Mouse (Mus musculus) lung, adult 2 months (tissue): ENCODE data around the gene Mettl1. TPM values are rescaled to one million over a fixed set of nuclear protein-coding genes. Genes with fewer than 3 reads are reported as not detected.

Source experiments
- DNase-seq: peaks from one replicate; pipeline ENCODE4 v3.0.0; 2022
- H3K4me1 ChIP-seq: fragments of 200-500 bp; 2 replicates; pipeline ENCODE4 v1.6.1; 2011; ENCODE audit warnings: low read length; ENCODE audit not compliant: control insufficient read depth, insufficient read depth
- H3K4me3 ChIP-seq: fragments of 200-500 bp; replicated peaks from 2 replicates; pipeline ENCODE3; 2011; ENCODE audit warnings: low read depth, mild to moderate bottlenecking, control low read depth, low read length; ENCODE audit errors: extremely low read depth
- CTCF ChIP-seq: fragments of 200-500 bp; IDR thresholded peaks from 2 replicates; pipeline ENCODE4 v1.5.1; 2011; ENCODE audit warnings: mild to moderate bottlenecking, low read length, control low read depth; ENCODE audit not compliant: insufficient read depth
- POLR2A ChIP-seq: fragments of 200-500 bp; IDR thresholded peaks from 2 replicates; pipeline ENCODE4 v1.6.1; 2011; ENCODE audit warnings: low read depth, mild to moderate bottlenecking, control low read depth, low read length, borderline replicate concordance; ENCODE audit errors: extremely low read depth
- WGBS: fragments of 180-500 bp; shearing (Covaris S2); methylation state at CpG from one replicate; pipeline ENCODE4 v1.1.7; 2018; 5-methylcytosine and 5-hydroxymethylcytosine counted together
- polyA plus RNA-seq: library from polyadenylated mRNA; depleted of rRNA; stranded (reverse); fragments of >200 nt; gene quantifications from 2 replicates; pipeline ENCODE4 v1.2.3, GENCODE M21; 2012

Gene Mettl1
- polyA plus RNA-seq, 1 experiment: 14.5 TPM

DNA sequence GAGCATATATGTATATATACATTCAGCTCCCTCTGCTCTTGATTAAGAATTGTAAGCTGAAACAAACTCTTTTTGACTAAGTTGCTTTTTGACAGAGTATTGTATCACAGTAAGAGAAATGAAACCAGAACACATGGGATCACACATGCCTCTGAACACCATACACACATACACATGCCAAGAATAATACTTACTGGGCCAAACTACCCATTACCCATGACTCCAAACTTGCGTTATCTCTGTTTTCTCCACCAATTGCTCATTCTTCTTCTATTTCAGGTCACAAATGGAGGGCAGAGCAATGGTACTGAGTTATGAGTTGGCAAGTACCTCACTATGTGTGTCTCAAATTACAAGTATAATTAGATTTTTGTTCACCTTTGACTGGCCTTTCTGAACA is 32.8 kb downstream of the Mettl1 start:
- TF ChIP-seq POLR2A: no peak
- no peak for TF ChIP-seq CTCF
- WGBS: 85% methylated on average over 1 of the region's 1 CpGs
- no peak for DNase-seq
- peaks cover 7% of the 10 kb centered on the region for H3K4me1 ChIP-seq
- H3K4me3 ChIP-seq: no peak overlapping the region

DNA sequence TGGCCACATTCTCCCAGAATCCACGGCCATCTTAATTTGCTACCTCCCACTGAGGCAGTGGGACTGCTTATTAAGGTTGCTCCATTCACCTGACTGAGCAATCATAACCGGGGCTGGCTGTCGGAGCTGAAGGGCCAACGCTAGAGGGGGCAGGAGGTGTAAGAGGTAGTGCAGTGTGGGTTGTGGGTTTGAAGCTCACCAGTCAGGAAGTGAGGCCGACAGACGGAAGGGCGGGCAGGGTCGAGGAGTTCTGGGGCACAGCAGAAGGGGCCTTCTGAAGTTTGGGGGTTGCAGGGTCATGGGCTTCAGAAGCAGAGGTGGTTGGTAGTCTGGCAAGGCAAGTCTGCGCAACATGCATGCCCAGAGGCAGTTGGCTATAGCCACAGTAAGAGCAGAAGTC is 33.9 kb downstream of the Mettl1 start, which contains the start of gene Agap2:
TSS of gene Agap2 (plus strand) at position 205 of the 400 bp plus-strand sequence.
- no peak for DNase-seq
- 47% methylated on average over 9 of the region's 9 CpGs for WGBS
- TF ChIP-seq POLR2A (no peak), CTCF (0 out of 2 replicates have a peak, but pooled peaks have one; percentile 3)
- Histone ChIP-seq H3K4me3 (peak within 1 kb of the TSS; percentile 57), H3K4me1 (peaks cover 3% of the 10 kb centered on the region)

DNA sequence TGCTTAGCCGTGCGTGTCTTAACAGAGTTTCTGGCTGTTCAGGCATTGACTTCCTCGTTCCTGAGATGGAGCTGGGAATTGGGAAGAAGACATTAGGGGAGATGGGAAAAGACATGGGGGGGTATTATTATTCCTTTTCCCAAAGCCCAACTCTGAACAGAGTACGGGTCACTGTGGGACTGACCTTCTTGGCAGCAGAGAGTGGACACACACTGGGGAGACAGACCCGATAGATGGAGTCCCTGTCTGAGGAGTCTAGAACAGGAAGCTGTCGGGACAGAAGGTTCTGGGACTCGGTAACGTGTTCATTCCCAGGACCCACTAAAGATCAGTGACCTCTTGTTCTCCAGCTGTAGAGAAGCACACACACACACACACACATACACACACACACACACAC is 34.4 kb downstream of the Mettl1 start:
- no peak for TF ChIP-seq POLR2A
- no peak for TF ChIP-seq CTCF
- Histone ChIP-seq H3K4me1 (peaks cover 3% of the 10 kb centered on the region), H3K4me3 (peak overlapping the region; percentile 57)
- DNase-seq: no peak
- WGBS: 50% methylated on average over 8 of the region's 8 CpGs

DNA sequence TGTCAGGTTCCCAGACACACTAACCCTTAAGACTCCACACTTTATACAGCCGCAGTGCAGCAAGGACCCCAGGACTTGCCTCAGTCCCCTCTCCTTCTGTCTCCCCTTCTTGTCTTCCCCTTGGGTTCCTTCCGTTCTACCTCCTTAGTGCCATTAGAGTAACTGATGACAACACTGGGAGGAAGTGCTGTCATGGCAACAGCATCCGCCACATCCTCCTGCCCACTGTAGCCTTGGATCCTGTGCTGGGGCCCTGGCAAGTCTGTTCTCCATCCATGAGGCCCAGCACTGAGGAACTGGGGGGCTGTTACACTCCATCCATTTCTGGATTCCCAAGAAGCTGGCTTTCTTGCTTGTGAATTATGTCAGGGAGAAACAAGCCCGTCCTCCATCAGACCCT is 34.9 kb downstream of the Mettl1 start:
- no peak for TF ChIP-seq CTCF
- no peak for TF ChIP-seq POLR2A
- H3K4me1 ChIP-seq: peaks cover 3% of the 10 kb centered on the region
- H3K4me3 ChIP-seq: no peak overlapping the region
- WGBS: 35% methylated on average over 4 of the region's 4 CpGs
- DNase-seq: no peak

DNA sequence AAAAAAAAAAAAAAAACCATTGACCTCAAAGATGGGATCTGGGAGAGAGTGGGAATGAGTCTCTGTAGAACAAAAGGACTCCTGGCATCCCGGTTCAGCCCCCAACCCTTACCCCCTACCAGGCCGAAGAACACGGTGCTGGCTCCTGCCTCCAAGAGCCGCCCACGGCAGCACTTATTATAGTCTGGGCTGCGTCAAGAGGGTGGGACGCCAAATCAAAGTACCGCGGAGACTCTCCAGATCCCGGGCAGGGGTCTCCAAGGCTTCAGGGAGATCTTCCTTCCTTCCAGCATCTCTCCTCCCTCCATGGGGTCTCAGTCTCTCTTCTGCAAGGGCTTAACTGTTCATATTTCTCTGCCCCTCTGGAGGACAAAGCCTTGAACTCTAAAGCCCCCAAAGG is 36.3 kb downstream of the Mettl1 start:
- H3K4me1 ChIP-seq: peaks cover 3% of the 10 kb centered on the region
- no peak overlapping the region for H3K4me3 ChIP-seq
- TF ChIP-seq POLR2A (no peak), CTCF (no peak)
- WGBS: 19% methylated on average over 10 of the region's 10 CpGs
- no peak for DNase-seq

DNA sequence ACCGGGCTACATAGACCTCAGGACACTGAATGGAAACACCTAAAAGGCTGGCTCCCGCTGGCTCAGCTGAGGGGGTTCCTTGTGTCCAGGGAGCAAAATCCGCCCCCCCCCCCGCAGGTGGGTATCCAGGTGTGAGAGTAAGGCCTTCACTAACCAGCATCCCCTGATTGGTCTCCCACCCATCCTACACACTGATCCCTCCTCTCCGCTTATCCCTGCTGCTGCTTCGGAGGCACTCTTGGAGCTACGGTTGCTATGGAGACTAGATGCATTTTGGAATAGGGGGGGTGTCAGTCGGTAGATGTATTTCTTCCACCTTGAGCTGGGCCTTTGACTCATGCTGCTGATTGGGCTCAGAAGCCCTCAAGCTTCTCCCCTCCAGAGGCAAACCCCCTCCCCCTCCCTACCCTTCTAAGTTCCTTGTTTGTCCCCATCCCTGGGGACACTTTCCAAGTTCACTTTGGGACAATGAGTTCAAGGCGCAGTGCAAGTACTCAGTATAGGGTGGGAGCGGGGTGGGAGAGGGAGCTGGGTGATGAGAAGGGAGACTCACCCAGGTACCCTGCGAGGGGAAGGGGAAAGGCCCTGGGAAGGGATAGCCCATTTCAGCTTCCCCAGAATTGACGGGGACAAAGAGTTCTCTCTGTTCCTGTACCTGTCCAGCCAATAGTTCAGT is 36.9 kb downstream of the Mettl1 start:
- Histone ChIP-seq H3K4me3 (no peak overlapping the region), H3K4me1 (peaks cover 3% of the 10 kb centered on the region)
- DNase-seq: no peak
- no peak for TF ChIP-seq POLR2A
- TF ChIP-seq CTCF: no peak
- WGBS: 16% methylated on average over 12 of the region's 12 CpGs

DNA sequence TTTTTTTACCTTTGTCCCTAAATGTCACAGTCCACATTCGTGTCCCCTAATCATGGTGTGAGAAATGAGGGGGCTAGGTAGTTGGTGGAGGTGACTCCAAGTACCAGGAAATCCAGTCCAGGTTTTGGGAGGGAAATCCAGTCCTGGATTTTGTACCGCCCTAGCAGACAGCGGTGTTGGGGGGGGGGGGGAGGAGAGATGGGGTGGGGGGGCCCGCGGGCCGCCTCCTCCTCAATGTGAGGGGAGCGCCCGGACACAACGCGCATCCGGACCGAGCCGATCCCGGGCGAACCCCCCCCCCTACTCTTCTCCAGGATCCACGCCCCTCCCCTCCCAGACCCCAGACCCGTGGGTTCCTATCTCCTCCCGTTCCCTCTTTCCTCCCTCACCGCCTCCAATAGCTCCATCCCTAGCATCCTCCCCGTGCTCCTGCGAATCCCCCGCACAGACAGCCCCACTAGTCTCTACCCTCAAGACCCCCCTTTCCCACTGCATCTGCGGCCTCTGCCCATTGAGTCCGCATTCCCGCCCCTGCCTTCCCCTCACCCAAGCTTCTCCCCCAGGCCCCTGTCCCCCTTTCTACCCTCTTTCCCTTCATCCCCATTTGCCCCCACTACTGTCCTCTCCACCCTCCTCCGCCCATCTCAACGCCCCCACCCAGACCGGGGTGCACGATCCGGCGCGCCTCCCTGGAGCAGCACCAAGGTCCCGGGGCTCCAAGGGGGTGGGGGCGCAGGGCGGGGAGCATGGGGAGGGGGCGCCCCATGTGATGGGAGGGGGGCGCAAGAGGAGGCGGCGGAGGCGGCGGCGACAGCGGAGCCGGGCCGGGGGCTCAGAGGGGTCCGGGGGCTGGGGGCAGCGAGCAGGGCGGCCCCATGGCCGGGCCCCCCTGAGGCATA is 37.7 kb downstream of the Mettl1 start:
- no peak for TF ChIP-seq CTCF
- DNase-seq: no peak
- 12% methylated on average over 47 of the region's 49 CpGs for WGBS
- peak overlapping the region; percentile 13 for H3K4me3 ChIP-seq
- peaks cover 3% of the 10 kb centered on the region for H3K4me1 ChIP-seq

DNA sequence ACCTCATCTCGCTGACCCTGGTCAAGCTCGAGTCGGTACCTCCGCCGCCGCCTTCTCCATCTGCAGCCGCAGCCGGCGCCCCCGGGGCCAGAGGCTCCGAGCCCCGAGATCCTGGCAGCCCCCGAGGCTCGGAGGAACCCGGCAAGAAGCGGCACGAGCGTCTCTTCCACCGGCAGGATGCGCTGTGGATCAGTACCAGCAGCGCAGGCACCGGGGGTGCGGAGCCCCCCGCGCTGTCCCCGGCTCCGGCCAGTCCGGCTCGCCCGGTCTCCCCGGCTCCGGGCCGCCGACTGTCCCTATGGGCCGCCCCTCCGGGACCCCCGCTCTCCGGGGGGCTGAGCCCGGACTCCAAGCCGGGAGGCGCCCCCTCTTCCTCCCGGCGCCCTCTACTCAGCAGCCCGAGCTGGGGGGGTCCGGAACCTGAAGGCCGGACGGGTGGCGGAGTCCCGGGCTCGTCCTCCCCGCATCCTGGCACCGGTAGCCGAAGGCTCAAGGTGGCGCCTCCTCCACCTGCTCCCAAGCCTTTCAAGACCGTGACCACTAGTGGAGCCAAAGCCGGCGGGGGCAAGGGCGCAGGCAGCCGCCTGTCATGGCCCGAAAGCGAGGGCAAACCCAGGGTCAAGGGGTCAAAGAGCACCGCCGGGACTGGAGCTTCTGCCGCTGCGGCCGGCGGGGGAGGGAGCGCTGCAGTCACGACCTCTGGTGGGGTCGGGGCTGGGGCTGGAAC is 38.6 kb downstream of the Mettl1 start:
- TF ChIP-seq POLR2A (no peak), CTCF (no peak)
- WGBS: 20% methylated on average over 70 of the region's 70 CpGs
- Histone ChIP-seq H3K4me1 (peaks cover 3% of the 10 kb centered on the region), H3K4me3 (no peak overlapping the region)
- no peak for DNase-seq
